Mouse (Mus musculus) heart, adult 2 months (tissue): Measurements from ENCODE around the gene Alkbh7.

Experiments used
- CTCF ChIP-seq: fragments of 200-600 bp; IDR thresholded peaks from 2 replicates; pipeline ENCODE4 v1.8.1; 2022; ENCODE audit warnings: antibody characterized with exemption, mild to moderate bottlenecking, moderate library complexity
- EP300 ChIP-seq: fragments of 200-500 bp; IDR thresholded peaks from 2 replicates; pipeline ENCODE4 v1.6.1; 2011; ENCODE audit warnings: low read depth, low read length, control low read depth; ENCODE audit not compliant: insufficient read depth

DNA sequence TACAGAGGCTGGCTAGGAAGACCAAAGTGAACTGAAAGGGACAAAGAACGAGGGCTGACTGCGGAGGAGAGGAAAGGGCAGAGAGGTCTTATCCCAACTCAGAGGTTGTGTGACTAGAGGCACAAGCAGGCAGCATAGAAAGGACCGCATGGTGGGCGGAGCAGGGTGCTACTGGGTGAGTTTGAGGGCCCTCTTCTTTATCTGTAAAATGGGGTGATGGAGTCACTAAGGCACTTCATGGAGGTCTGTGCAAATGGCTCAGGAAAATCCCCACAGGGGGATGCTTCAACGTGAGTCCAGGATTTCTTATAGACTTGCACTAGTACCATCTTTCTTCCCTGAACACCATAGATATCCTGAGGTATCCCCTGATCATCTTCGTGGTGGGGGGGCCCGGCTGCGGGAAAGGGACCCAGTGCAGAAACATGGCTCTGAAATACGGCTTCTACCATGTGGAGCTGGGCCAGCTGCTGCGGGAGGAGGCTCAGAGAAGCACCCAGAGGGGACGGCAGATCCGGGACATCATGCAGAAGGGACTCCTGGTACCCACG is 15.2 kb downstream of the Alkbh7 start:
- no peak for TF ChIP-seq CTCF
- TF ChIP-seq EP300: no peak
